Mouse (Mus musculus) limb, embryonic 11.5 days (tissue): ENCODE results near the gene Timm22. TPM values are rescaled to one million over a fixed set of nuclear protein-coding genes. Genes with fewer than 3 reads are reported as not detected.
A peak's percentile ranks its signal among the peaks of the same experiment; 100 is the strongest.

Experiments
- ATAC-seq: fragments of 200-750 bp; cut with Nextera tagmentation; 2 replicates; pipeline ENCODE4 v1.8.0; 2017; ENCODE audit warnings: low read depth; ENCODE audit not compliant: insufficient number of reproducible peaks, low FRiP score, low TSS enrichment
- DNase-seq: peaks from one replicate; pipeline ENCODE4 v3.0.0-alpha.2; 2015; ENCODE audit warnings: low spot score
- H3K27ac ChIP-seq: fragments of 300-500 bp; sonication (generic); replicated peaks from 2 replicates; pipeline ENCODE4 v1.5.1; 2014; ENCODE audit warnings: low read depth, mild to moderate bottlenecking, low read length
- H3K27me3 ChIP-seq: fragments of 300-500 bp; sonication (generic); 2 replicates; pipeline ENCODE4 v1.6.1; 2014; ENCODE audit warnings: mild to moderate bottlenecking, low read length, mixed read lengths; ENCODE audit not compliant: control insufficient read depth, insufficient read depth
- H3K36me3 ChIP-seq: fragments of 300-500 bp; sonication (generic); 2 replicates; pipeline ENCODE4 v1.6.1; 2014; ENCODE audit warnings: mild to moderate bottlenecking, low read length, moderate library complexity, mixed read lengths; ENCODE audit not compliant: control insufficient read depth, insufficient read depth
- H3K4me1 ChIP-seq: fragments of 300-500 bp; sonication (generic); 2 replicates; pipeline ENCODE4 v1.6.1; 2014; ENCODE audit warnings: low read length, mixed read lengths; ENCODE audit not compliant: control insufficient read depth, insufficient read depth
- H3K4me2 ChIP-seq: fragments of 300-500 bp; sonication (generic); 2 replicates; pipeline ENCODE4 v1.6.1; 2014; ENCODE audit warnings: low read depth, mild to moderate bottlenecking, moderate library complexity; ENCODE audit not compliant: severe bottlenecking
- H3K4me3 ChIP-seq: fragments of 300-500 bp; sonication (generic); 2 replicates; pipeline ENCODE4 v1.5.1; 2014; ENCODE audit warnings: low read depth, low read length
- H3K9ac ChIP-seq: fragments of 300-500 bp; sonication (generic); 2 replicates; pipeline ENCODE4 v1.6.1; 2014; ENCODE audit warnings: mild to moderate bottlenecking, low read length
- H3K9me3 ChIP-seq: fragments of 300-500 bp; sonication (generic); 2 replicates; pipeline ENCODE4 v1.6.1; 2016; ENCODE audit warnings: low read length; ENCODE audit not compliant: control insufficient read depth
- WGBS: fragments of 180-500 bp; shearing (Covaris S2); extraction: QIAGEN DNeasy Blood & Tissue Kit; methylation state at CpG from one replicate; pipeline ENCODE4 v1.1.7; 2014; 5-methylcytosine and 5-hydroxymethylcytosine counted together
- polyA plus RNA-seq: library from polyadenylated mRNA; unstranded; fragments of >200 nt; fragmentation: Nextera tagmentation; extraction: Ambion mirVana; gene quantifications from 2 replicates; pipeline ENCODE4 v1.2.1, GENCODE M21; 2014

The Timm22 gene
- polyA plus RNA-seq, 1 experiment from 2014 or later, result 152 TPM

DNA sequence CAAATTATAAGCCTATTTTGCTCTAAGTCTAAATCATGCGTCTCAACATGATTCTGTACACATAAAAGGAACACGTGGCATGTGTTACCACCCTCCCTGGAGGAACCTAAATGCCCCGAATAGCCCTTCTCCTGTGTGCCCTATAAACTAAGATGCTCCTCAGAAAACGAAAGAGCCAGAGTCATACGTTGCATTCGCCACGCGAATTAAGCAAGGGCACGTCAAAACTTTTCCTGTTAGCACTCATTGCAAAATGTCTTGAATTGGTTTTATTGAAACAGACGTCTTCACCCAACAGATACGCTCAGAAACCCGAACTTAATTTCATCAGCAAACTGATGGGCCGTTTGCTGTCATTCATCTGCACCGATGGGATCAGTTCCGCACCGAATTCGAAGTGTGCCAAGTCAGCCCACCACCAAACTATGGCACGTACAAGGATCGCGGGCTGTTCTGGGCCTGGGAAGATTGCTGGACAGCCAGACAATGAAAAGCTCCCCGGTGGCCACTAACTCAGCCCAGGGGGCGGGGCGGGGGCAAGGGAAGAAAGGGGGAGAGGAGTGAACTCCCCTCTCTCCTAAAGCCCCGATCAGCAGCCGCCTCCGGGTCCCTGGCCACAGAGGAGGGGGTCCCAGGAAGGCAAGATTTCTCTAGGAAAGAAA, 9.0 kb upstream of the Timm22 start:
- peak overlapping the region; percentile 81 for H3K9ac ChIP-seq
- 2% methylated on average over 26 of the region's 26 CpGs for WGBS
- H3K27me3 ChIP-seq, result no peaks in the 10 kb centered on the region
- H3K4me2 ChIP-seq, result peak overlapping the region; percentile 66
- H3K4me1 ChIP-seq, result peaks cover 12% of the 10 kb centered on the region
- no peaks in the 10 kb centered on the region for H3K9me3 ChIP-seq
- H3K4me3 ChIP-seq, result peak overlapping the region; percentile 80
- DNase-seq (peak; percentile 70), ATAC-seq (no peak)
- H3K36me3 ChIP-seq, result no peaks in the 10 kb centered on the region
- peak overlapping the region; percentile 79 for H3K27ac ChIP-seq

GRCm38 (mm10) chr11:76398312-76398797, 8.4 kb upstream of the Timm22 start:
- H3K27me3 ChIP-seq, result no peaks in the 10 kb centered on the region
- ATAC-seq (peak; percentile 51; the same call in 1 of the 2 replicates), DNase-seq (peak; percentile 74)
- H3K9ac ChIP-seq, result peak overlapping the region; percentile 81
- H3K27ac ChIP-seq, result peak overlapping the region; percentile 79
- no peaks in the 10 kb centered on the region for H3K9me3 ChIP-seq
- H3K4me1 ChIP-seq, result peaks cover 12% of the 10 kb centered on the region
- peak overlapping the region; percentile 80 for H3K4me3 ChIP-seq
- H3K36me3 ChIP-seq, result no peaks in the 10 kb centered on the region
- WGBS, result 0% methylated on average over 27 of the region's 33 CpGs
- peak overlapping the region; percentile 66 for H3K4me2 ChIP-seq

GRCm38 (mm10) chr11:76398798-76399586, 7.8 kb upstream of the Timm22 start, which contains the start of gene Nxn:
Nxn (minus strand) TSS chr11:76399140.
- peak within 1 kb of the TSS; percentile 80 for H3K4me3 ChIP-seq
- DNase-seq (peak; percentile 95), ATAC-seq (peak; percentile 84)
- WGBS, result under 1% methylated on average over 67 of the region's 70 CpGs
- no peaks in the 10 kb centered on the region for H3K9me3 ChIP-seq
- peaks cover 12% of the 10 kb centered on the region for H3K4me1 ChIP-seq
- no peaks in the 10 kb centered on the region for H3K27me3 ChIP-seq
- H3K4me2 ChIP-seq, result peak within 1 kb of the TSS; percentile 66
- H3K9ac ChIP-seq, result peak within 1 kb of the TSS; percentile 81
- peak within 1 kb of the TSS; percentile 79 for H3K27ac ChIP-seq
- no peaks in the 10 kb centered on the region for H3K36me3 ChIP-seq

DNA sequence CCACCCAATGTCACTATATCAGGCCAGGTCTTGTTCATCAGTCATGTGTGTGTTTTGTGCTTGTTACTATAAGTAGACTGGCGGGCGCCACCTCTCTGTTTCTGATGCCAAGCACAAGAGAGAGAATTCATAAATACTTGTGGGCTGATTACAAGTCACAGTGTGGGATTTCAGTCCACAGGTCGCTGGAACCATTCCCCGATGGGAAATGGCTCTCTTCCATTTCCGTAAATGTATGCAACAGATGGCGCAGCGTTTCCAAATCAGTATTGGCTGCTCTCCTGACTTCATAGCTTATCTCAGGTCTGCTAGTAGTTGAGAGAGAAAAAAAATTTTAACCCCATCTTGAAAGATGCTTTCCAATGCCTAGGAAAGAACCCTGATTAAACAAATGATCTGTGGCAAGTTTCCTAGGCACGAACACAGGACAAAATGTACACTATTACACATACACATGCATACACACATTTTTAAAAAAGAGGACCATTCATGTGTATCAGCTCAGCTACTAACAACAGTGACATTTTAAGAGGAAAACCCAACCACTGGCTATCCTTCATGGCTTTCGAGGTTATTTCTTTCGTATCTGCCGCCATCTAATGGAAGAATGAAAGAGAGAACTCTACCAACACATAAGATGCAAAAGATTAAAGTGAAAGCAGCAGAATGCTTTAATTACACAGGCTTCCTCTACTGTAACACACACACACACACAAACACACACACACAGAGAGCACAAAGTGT, 7.0 kb upstream of the Timm22 start:
- 11% methylated on average over 11 of the region's 11 CpGs for WGBS
- no peaks in the 10 kb centered on the region for H3K27me3 ChIP-seq
- H3K9ac ChIP-seq, result no peak overlapping the region
- ATAC-seq, result no peak
- DNase-seq, result peak; percentile 61
- H3K36me3 ChIP-seq, result no peaks in the 10 kb centered on the region
- H3K4me3 ChIP-seq, result peak overlapping the region; percentile 80; the same call in 1 of the 2 replicates
- H3K27ac ChIP-seq, result no peak overlapping the region; the same call in 1 of the 2 replicates
- H3K4me2 ChIP-seq, result peak overlapping the region; percentile 66
- H3K4me1 ChIP-seq, result peaks cover 12% of the 10 kb centered on the region
- H3K9me3 ChIP-seq, result no peaks in the 10 kb centered on the region

GRCm38 (mm10) chr11:76401398-76401797, 5.4 kb upstream of the Timm22 start:
- DNase-seq, result no peak
- no peak overlapping the region for H3K9ac ChIP-seq
- no peak for ATAC-seq
- H3K4me2 ChIP-seq, result no peak overlapping the region
- H3K9me3 ChIP-seq, result no peaks in the 10 kb centered on the region
- no peaks in the 10 kb centered on the region for H3K36me3 ChIP-seq
- WGBS, result 73% methylated on average over 10 of the region's 10 CpGs
- H3K4me1 ChIP-seq, result peaks cover 7% of the 10 kb centered on the region; the same call in 1 of the 2 replicates
- no peak overlapping the region for H3K27ac ChIP-seq
- H3K4me3 ChIP-seq, result no peak overlapping the region
- H3K27me3 ChIP-seq, result no peaks in the 10 kb centered on the region

- no peaks in the 10 kb centered on the region for H3K27me3 ChIP-seq
- ATAC-seq, result no peak
Observed at GRCm38 (mm10) chr11:76405113-76405512, 1.6 kb upstream of the Timm22 start.

DNA sequence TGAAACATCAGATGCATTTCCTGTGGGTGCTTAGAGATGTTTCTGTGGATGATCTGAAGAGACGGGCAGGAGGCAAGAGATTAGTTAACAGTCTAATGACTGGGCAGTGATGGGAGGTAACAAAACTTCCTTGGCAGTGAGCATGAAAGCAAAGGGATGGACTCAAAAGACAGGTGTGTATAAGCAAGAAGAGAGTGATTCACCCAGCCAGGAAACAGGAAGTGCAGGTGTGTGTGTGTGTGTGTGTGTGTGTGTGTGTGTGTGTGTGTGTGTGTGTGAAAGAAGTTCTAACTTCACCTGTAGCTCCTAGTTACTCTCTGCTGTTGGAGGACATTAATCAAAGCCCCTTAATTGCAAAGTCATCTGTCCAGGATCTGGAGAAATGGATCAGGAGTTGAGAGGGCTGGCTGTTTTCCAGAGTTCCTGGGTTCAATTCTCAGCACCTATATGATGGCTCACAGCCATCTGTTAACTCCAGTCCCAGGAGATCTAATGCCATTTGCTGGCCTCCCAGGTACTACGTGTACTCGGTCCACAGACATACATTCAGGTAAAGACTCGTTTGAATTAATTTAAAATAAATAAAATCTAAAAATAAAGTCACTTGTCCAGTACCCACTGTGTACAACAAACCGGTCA, 1.0 kb upstream of the Timm22 start:
- no peak overlapping the region for H3K4me2 ChIP-seq
- no peak overlapping the region for H3K27ac ChIP-seq
- no peaks in the 10 kb centered on the region for H3K36me3 ChIP-seq
- ATAC-seq (no peak), DNase-seq (no peak)
- H3K4me1 ChIP-seq, result no peaks in the 10 kb centered on the region
- no peak overlapping the region for H3K9ac ChIP-seq
- H3K9me3 ChIP-seq, result no peaks in the 10 kb centered on the region
- H3K27me3 ChIP-seq, result no peaks in the 10 kb centered on the region
- H3K4me3 ChIP-seq, result no peak overlapping the region
- 81% methylated on average over 5 of the region's 5 CpGs for WGBS

More at GRCm38 (mm10) chr11:76405113-76405512, 1.6 kb upstream of the Timm22 start:
- 61% methylated on average over 4 of the region's 4 CpGs for WGBS
- Histone ChIP-seq H3K4me1 (no peaks in the 10 kb centered on the region), H3K4me3 (no peak overlapping the region), H3K4me2 (no peak overlapping the region), H3K9me3 (no peaks in the 10 kb centered on the region), H3K27ac (no peak overlapping the region), H3K36me3 (no peaks in the 10 kb centered on the region), H3K9ac (no peak overlapping the region)
- DNase-seq, result no peak
